Mouse (Mus musculus) embryonic facial prominence, embryonic 10.5 days (tissue): Measurements from ENCODE around the gene Pnmal1. TPM values are rescaled to one million over a fixed set of nuclear protein-coding genes. Genes with fewer than 3 reads are reported as not detected.
A peak's percentile ranks its signal among the peaks of the same experiment; 100 is the strongest.

Experiments
- DNase-seq: peaks from one replicate; pipeline ENCODE4 v3.0.0-alpha.2; 2017; ENCODE audit warnings: low spot score
- H3K27ac ChIP-seq: fragments of 300-500 bp; sonication (generic); replicated peaks from 2 replicates; pipeline ENCODE4 v1.5.1; 2016; ENCODE audit warnings: mild to moderate bottlenecking
- H3K27me3 ChIP-seq: fragments of 300-500 bp; sonication (generic); replicated peaks from 2 replicates; pipeline ENCODE4 v1.6.1; 2016; ENCODE audit warnings: low read depth, mild to moderate bottlenecking; ENCODE audit not compliant: poor library complexity, severe bottlenecking
- H3K36me3 ChIP-seq: fragments of 300-500 bp; sonication (generic); replicated peaks from 2 replicates; pipeline ENCODE4 v1.6.1; 2016; ENCODE audit warnings: mild to moderate bottlenecking, moderate library complexity
- H3K4me1 ChIP-seq: fragments of 300-500 bp; sonication (generic); 2 replicates; pipeline ENCODE4 v1.6.1; 2016
- H3K4me3 ChIP-seq: fragments of 300-500 bp; sonication (generic); 2 replicates; pipeline ENCODE4 v1.5.1; 2016; ENCODE audit warnings: mild to moderate bottlenecking, moderate library complexity
- H3K9me3 ChIP-seq: fragments of 300-500 bp; sonication (generic); 2 replicates; pipeline ENCODE4 v1.6.1; 2016; ENCODE audit warnings: mild to moderate bottlenecking
- WGBS: fragments of 180-500 bp; shearing (Covaris S2); methylation state at CpG from one replicate; pipeline ENCODE4 v1.1.7; 2016; 5-methylcytosine and 5-hydroxymethylcytosine counted together
- polyA plus RNA-seq: library from polyadenylated mRNA; unstranded; fragments of >200 nt; fragmentation: Nextera tagmentation; extraction: Ambion mirVana; gene quantifications from 2 replicates; pipeline ENCODE4 v1.2.1, GENCODE M21; 2016

The Pnmal1 gene
- polyA plus RNA-seq, 1 experiment from 2014 or later: 4.0 TPM

GRCm38 (mm10) chr7:16978173-16978572 lies 18.7 kb downstream of the Pnmal1 start:
- peaks cover 30% of the 10 kb centered on the region for H3K4me1 ChIP-seq
- H3K27me3 ChIP-seq: no peaks in the 10 kb centered on the region
- WGBS: 75% methylated on average over 6 of the region's 6 CpGs
- H3K9me3 ChIP-seq: no peaks in the 10 kb centered on the region
- H3K27ac ChIP-seq: no peak overlapping the region
- DNase-seq: no peak
- H3K36me3 ChIP-seq: no peaks in the 10 kb centered on the region
- H3K4me3 ChIP-seq: no peak overlapping the region

GRCm38 (mm10) chr7:16978593-16978992 lies 19.1 kb downstream of the Pnmal1 start:
- H3K27ac ChIP-seq: no peak overlapping the region
- WGBS: 94% methylated on average over 3 of the region's 3 CpGs
- H3K36me3 ChIP-seq: no peaks in the 10 kb centered on the region
- no peaks in the 10 kb centered on the region for H3K9me3 ChIP-seq
- no peaks in the 10 kb centered on the region for H3K27me3 ChIP-seq
- no peak for DNase-seq
- H3K4me1 ChIP-seq: peaks cover 34% of the 10 kb centered on the region
- H3K4me3 ChIP-seq: no peak overlapping the region

GRCm38 (mm10) chr7:16980348-16980747 lies 20.9 kb downstream of the Pnmal1 start:
- Histone ChIP-seq H3K4me3 (peak overlapping the region; percentile 47), H3K36me3 (no peaks in the 10 kb centered on the region), H3K27ac (peak overlapping the region; percentile 88), H3K4me1 (peaks cover 42% of the 10 kb centered on the region), H3K9me3 (no peaks in the 10 kb centered on the region), H3K27me3 (no peaks in the 10 kb centered on the region)
- peak; percentile 79 for DNase-seq
- WGBS: 7% methylated on average over 12 of the region's 12 CpGs

- DNase-seq: peak; percentile 93
- 20% methylated on average over 26 of the region's 26 CpGs for WGBS
- H3K4me3 ChIP-seq: peak within 1 kb of the TSS; percentile 53
- H3K4me1 ChIP-seq: peaks cover 53% of the 10 kb centered on the region
- H3K27ac ChIP-seq: peak within 1 kb of the TSS; percentile 77
- no peaks in the 10 kb centered on the region for H3K27me3 ChIP-seq
- H3K36me3 ChIP-seq: no peaks in the 10 kb centered on the region
- H3K9me3 ChIP-seq: no peaks in the 10 kb centered on the region
These were observed 23.5 kb downstream of the Pnmal1 start, which contains the start of gene Gm42372 for GRCm38 (mm10) chr7:16982859-16983568. Gene Gm42372, plus strand, starts transcription at chr7:16983086.

GRCm38 (mm10) chr7:16987541-16988149 lies 28.2 kb downstream of the Pnmal1 start:
- Histone ChIP-seq H3K27ac (peak overlapping the region; percentile 44), H3K4me3 (no peak overlapping the region), H3K27me3 (no peaks in the 10 kb centered on the region), H3K4me1 (peaks cover 63% of the 10 kb centered on the region), H3K9me3 (0 out of 2 replicates have a peak, but pooled peaks cover 4% of the 10 kb centered on the region), H3K36me3 (no peaks in the 10 kb centered on the region)
- DNase-seq: no peak
- whole genome bisulfite sequencing: 60% methylated on average over 7 of the region's 7 CpGs

- H3K4me3 ChIP-seq: no peak overlapping the region
- peak; percentile 49 for DNase-seq
- H3K36me3 ChIP-seq: no peaks in the 10 kb centered on the region
- no peaks in the 10 kb centered on the region for H3K27me3 ChIP-seq
- 53% methylated on average over 3 of the region's 3 CpGs for WGBS
- peaks cover 59% of the 10 kb centered on the region for H3K4me1 ChIP-seq
- 0 out of 2 replicates have a peak, but pooled peaks cover 4% of the 10 kb centered on the region for H3K9me3 ChIP-seq
- no peak overlapping the region; the same call in 1 of the 2 replicates for H3K27ac ChIP-seq
These were observed 28.9 kb downstream of the Pnmal1 start for GRCm38 (mm10) chr7:16988405-16988804.

GRCm38 (mm10) chr7:16990006-16990744 lies 30.7 kb downstream of the Pnmal1 start:
- 32% methylated on average over 15 of the region's 15 CpGs for WGBS
- Histone ChIP-seq H3K4me3 (peak overlapping the region; percentile 16; the same call in 1 of the 2 replicates), H3K27me3 (no peaks in the 10 kb centered on the region), H3K36me3 (peaks cover 4% of the 10 kb centered on the region), H3K4me1 (peaks cover 63% of the 10 kb centered on the region), H3K27ac (peak overlapping the region; percentile 85), H3K9me3 (0 out of 2 replicates have a peak, but pooled peaks cover 4% of the 10 kb centered on the region)
- peak; percentile 41 for DNase-seq

GRCm38 (mm10) chr7:16991681-16992450 lies 32.4 kb downstream of the Pnmal1 start:
- peak; percentile 86 for DNase-seq
- Histone ChIP-seq H3K27me3 (no peaks in the 10 kb centered on the region), H3K4me1 (peaks cover 79% of the 10 kb centered on the region), H3K4me3 (peak overlapping the region; percentile 37), H3K9me3 (0 out of 2 replicates have a peak, but pooled peaks cover 4% of the 10 kb centered on the region), H3K36me3 (peaks cover 21% of the 10 kb centered on the region), H3K27ac (peak overlapping the region; percentile 88)
- WGBS: 61% methylated on average over 18 of the region's 18 CpGs

GRCm38 (mm10) chr7:16992451-16992807 lies 33.0 kb downstream of the Pnmal1 start, which contains the start of gene Ccdc8:
Gene Ccdc8, plus strand, starts transcription at chr7:16992708.
- peaks cover 27% of the 10 kb centered on the region for H3K36me3 ChIP-seq
- H3K9me3 ChIP-seq: 0 out of 2 replicates have a peak, but pooled peaks cover 4% of the 10 kb centered on the region
- WGBS: 94% methylated on average over 5 of the region's 5 CpGs
- H3K27me3 ChIP-seq: no peaks in the 10 kb centered on the region
- peak within 1 kb of the TSS; percentile 92 for H3K27ac ChIP-seq
- DNase-seq: no peak
- peaks cover 78% of the 10 kb centered on the region for H3K4me1 ChIP-seq
- peak within 1 kb of the TSS; percentile 72 for H3K4me3 ChIP-seq

GRCm38 (mm10) chr7:16993651-16994399 lies 34.3 kb downstream of the Pnmal1 start:
- peak; percentile 93 for DNase-seq
- H3K27ac ChIP-seq: peak overlapping the region; percentile 92
- H3K4me3 ChIP-seq: peak overlapping the region; percentile 72
- H3K9me3 ChIP-seq: 0 out of 2 replicates have a peak, but pooled peaks cover 4% of the 10 kb centered on the region
- peaks cover 69% of the 10 kb centered on the region for H3K4me1 ChIP-seq
- H3K36me3 ChIP-seq: peaks cover 41% of the 10 kb centered on the region
- WGBS: under 1% methylated on average over 27 of the region's 27 CpGs
- no peaks in the 10 kb centered on the region for H3K27me3 ChIP-seq

- Histone ChIP-seq H3K27me3 (no peaks in the 10 kb centered on the region), H3K9me3 (0 out of 2 replicates have a peak, but pooled peaks cover 3% of the 10 kb centered on the region), H3K36me3 (peaks cover 45% of the 10 kb centered on the region), H3K27ac (peak overlapping the region; percentile 92), H3K4me1 (peaks cover 69% of the 10 kb centered on the region), H3K4me3 (peak overlapping the region; percentile 72)
- 9% methylated on average over 20 of the region's 20 CpGs for WGBS
- no peak for DNase-seq
These were observed 34.9 kb downstream of the Pnmal1 start for GRCm38 (mm10) chr7:16994400-16994799.
